Mouse (Mus musculus) cerebellum, adult 2 months (tissue): ENCODE measurements around the gene Gm13288.
"Not testable (repeated sequence)": the region's sequence is repeated elsewhere in the genome, so short reads cannot be mapped to it uniquely, and the experiment has no call there.

ENCODE experiments used
- CTCF ChIP-seq: fragments of 200-500 bp; IDR thresholded peaks from 2 replicates; pipeline ENCODE4 v1.5.1; 2011; ENCODE audit warnings: low read depth, mild to moderate bottlenecking, control low read depth, low read length, moderate library complexity, borderline replicate concordance; ENCODE audit not compliant: insufficient read depth
- POLR2A ChIP-seq: fragments of 200-500 bp; IDR thresholded peaks from 2 replicates; pipeline ENCODE4 v1.6.1; 2011; ENCODE audit warnings: low read length, control low read depth, borderline replicate concordance; ENCODE audit not compliant: insufficient read depth

DNA sequence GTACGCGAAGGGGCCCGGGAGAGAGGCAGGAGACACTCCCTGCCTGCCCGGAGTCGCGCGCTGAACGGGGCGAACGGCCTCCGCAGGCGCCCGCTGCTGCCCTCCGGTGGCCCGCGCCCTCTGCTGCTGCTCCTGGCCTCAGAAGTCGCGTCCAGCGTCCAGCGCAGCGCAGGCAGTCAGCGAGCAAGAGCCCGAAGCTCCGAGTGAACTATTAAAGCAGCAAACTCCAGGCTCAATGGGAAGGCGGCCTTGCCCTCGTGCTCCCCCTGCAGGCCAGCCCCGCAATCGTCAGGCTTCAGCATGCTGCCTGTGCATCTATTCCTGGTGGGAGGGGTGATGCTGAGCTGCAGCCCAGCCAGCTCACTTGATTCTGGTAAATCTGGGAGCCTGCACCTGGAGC is 14.1 kb upstream of the Gm13288 start, which contains the start of gene Gm13278:
- TF ChIP-seq CTCF, POLR2A: not testable (repeated sequence)
